Mouse (Mus musculus): ENCODE data around the gene Myo10. TPM values are rescaled to one million over a fixed set of nuclear protein-coding genes. Genes with fewer than 3 reads are reported as not detected.
A peak's percentile ranks its signal among the peaks of the same experiment; 100 is the strongest.

The Myo10 gene
- polyA plus RNA-seq, 1 experiment from 2014 or later: 66.3 TPM

- Histone ChIP-seq H3K27ac (peak overlapping the region; percentile 91), H3K27me3 (ENCODE audit: poor library complexity, severe bottlenecking) (peaks cover 19% of the 10 kb centered on the region; the same call in 1 of the 2 replicates), H3K36me3 (replicated peaks) (peaks cover 11% of the 10 kb centered on the region), H3K4me3 (peak overlapping the region; percentile 51), H3K4me1 (peaks cover 82% of the 10 kb centered on the region), H3K9me3 (peaks cover 6% of the 10 kb centered on the region; the same call in 1 of the 2 replicates)
- peak; percentile 58 for DNase-seq (ENCODE audit: extremely low spot score, low spot score)
- WGBS: 12% methylated on average over 9 of the region's 9 CpGs
Measured at GRCm38 (mm10) chr15:25753003-25753402, 130.7 kb downstream of the Myo10 start.

GRCm38 (mm10) chr15:25753878-25754277 lies 131.6 kb downstream of the Myo10 start:
- Histone ChIP-seq H3K4me3 (peak overlapping the region; percentile 51), H3K4me1 (peaks cover 91% of the 10 kb centered on the region), H3K36me3 (replicated peaks) (peaks cover 8% of the 10 kb centered on the region), H3K27ac (peak overlapping the region; percentile 91), H3K27me3 (ENCODE audit: poor library complexity, severe bottlenecking) (peaks cover 19% of the 10 kb centered on the region; the same call in 1 of the 2 replicates), H3K9me3 (peaks cover 6% of the 10 kb centered on the region; the same call in 1 of the 2 replicates)
- DNase-seq (ENCODE audit: extremely low spot score, low spot score): no peak

- Histone ChIP-seq H3K9me3 (peaks cover 6% of the 10 kb centered on the region; the same call in 1 of the 2 replicates), H3K36me3 (replicated peaks) (peaks cover 8% of the 10 kb centered on the region), H3K4me1 (peaks cover 93% of the 10 kb centered on the region), H3K27me3 (ENCODE audit: poor library complexity, severe bottlenecking) (peaks cover 15% of the 10 kb centered on the region; the same call in 1 of the 2 replicates), H3K4me3 (peak overlapping the region; percentile 51), H3K27ac (peak overlapping the region; percentile 91)
- peak; percentile 66 for DNase-seq (ENCODE audit: extremely low spot score, low spot score)
- 11% methylated on average over 13 of the region's 13 CpGs for WGBS
Measured at GRCm38 (mm10) chr15:25754342-25754951, 132.1 kb downstream of the Myo10 start.

- Histone ChIP-seq H3K27ac (peak overlapping the region; percentile 91), H3K27me3 (ENCODE audit: poor library complexity, severe bottlenecking) (peaks cover 4% of the 10 kb centered on the region; the same call in 1 of the 2 replicates), H3K9me3 (peaks cover 6% of the 10 kb centered on the region; the same call in 1 of the 2 replicates), H3K36me3 (replicated peaks) (peaks cover 12% of the 10 kb centered on the region), H3K4me3 (peak overlapping the region; percentile 51), H3K4me1 (peaks cover 94% of the 10 kb centered on the region)
- no peak for DNase-seq (ENCODE audit: extremely low spot score, low spot score)
- WGBS: 45% methylated on average over 6 of the region's 6 CpGs
Measured at GRCm38 (mm10) chr15:25755536-25755935, 133.2 kb downstream of the Myo10 start.

- WGBS: 44% methylated on average over 3 of the region's 3 CpGs
- no peaks in the 10 kb centered on the region for H3K27me3 ChIP-seq (ENCODE audit: poor library complexity, severe bottlenecking)
- no peak for DNase-seq (ENCODE audit: extremely low spot score, low spot score)
- H3K9me3 ChIP-seq: peaks cover 6% of the 10 kb centered on the region; the same call in 1 of the 2 replicates
- H3K36me3 ChIP-seq (replicated peaks): peaks cover 12% of the 10 kb centered on the region
- H3K4me1 ChIP-seq: peaks cover 94% of the 10 kb centered on the region
- H3K4me3 ChIP-seq: peak overlapping the region; percentile 51
- H3K27ac ChIP-seq: peak overlapping the region; percentile 91
Measured at GRCm38 (mm10) chr15:25756072-25756471, 133.7 kb downstream of the Myo10 start.

GRCm38 (mm10) chr15:25758037-25758436 lies 135.7 kb downstream of the Myo10 start:
- Histone ChIP-seq H3K27ac (peak overlapping the region; percentile 89), H3K9me3 (peaks cover 6% of the 10 kb centered on the region; the same call in 1 of the 2 replicates), H3K27me3 (ENCODE audit: poor library complexity, severe bottlenecking) (no peaks in the 10 kb centered on the region), H3K4me1 (peaks cover 96% of the 10 kb centered on the region), H3K4me3 (peak overlapping the region; percentile 43), H3K36me3 (replicated peaks) (peaks cover 12% of the 10 kb centered on the region)
- 38% methylated on average over 10 of the region's 10 CpGs for WGBS
- no peak for DNase-seq (ENCODE audit: extremely low spot score, low spot score)

- 42% methylated on average over 15 of the region's 15 CpGs for WGBS
- DNase-seq (ENCODE audit: extremely low spot score, low spot score): no peak
- H3K4me3 ChIP-seq: peak overlapping the region; percentile 43
- peaks cover 96% of the 10 kb centered on the region for H3K4me1 ChIP-seq
- peak overlapping the region; percentile 89 for H3K27ac ChIP-seq
- H3K9me3 ChIP-seq: peaks cover 6% of the 10 kb centered on the region; the same call in 1 of the 2 replicates
- H3K27me3 ChIP-seq (ENCODE audit: poor library complexity, severe bottlenecking): no peaks in the 10 kb centered on the region
- H3K36me3 ChIP-seq (replicated peaks): peaks cover 12% of the 10 kb centered on the region
Measured at GRCm38 (mm10) chr15:25758500-25759086, 136.3 kb downstream of the Myo10 start.

- peaks cover 6% of the 10 kb centered on the region; the same call in 1 of the 2 replicates for H3K9me3 ChIP-seq
- no peak for DNase-seq (ENCODE audit: extremely low spot score, low spot score)
- H3K27me3 ChIP-seq (ENCODE audit: poor library complexity, severe bottlenecking): no peaks in the 10 kb centered on the region
- H3K4me1 ChIP-seq: peaks cover 96% of the 10 kb centered on the region
- 76% methylated on average over 5 of the region's 5 CpGs for WGBS
- H3K27ac ChIP-seq: peak overlapping the region; percentile 89
- H3K36me3 ChIP-seq (replicated peaks): peaks cover 17% of the 10 kb centered on the region
- peak overlapping the region; percentile 43 for H3K4me3 ChIP-seq
Measured at GRCm38 (mm10) chr15:25760304-25760703, 138.0 kb downstream of the Myo10 start.

GRCm38 (mm10) chr15:25761049-25761448 lies 138.7 kb downstream of the Myo10 start:
- H3K4me1 ChIP-seq: peaks cover 96% of the 10 kb centered on the region
- H3K27ac ChIP-seq: peak overlapping the region; percentile 89
- H3K4me3 ChIP-seq: peak overlapping the region; percentile 38

GRCm38 (mm10) chr15:25761800-25762211 lies 139.5 kb downstream of the Myo10 start:
- Histone ChIP-seq H3K36me3 (replicated peaks) (peaks cover 10% of the 10 kb centered on the region), H3K4me1 (peaks cover 98% of the 10 kb centered on the region), H3K4me3 (peak overlapping the region; percentile 38), H3K27me3 (ENCODE audit: poor library complexity, severe bottlenecking) (no peaks in the 10 kb centered on the region), H3K27ac (peak overlapping the region; percentile 89), H3K9me3 (no peaks in the 10 kb centered on the region)
- peak; percentile 72 for DNase-seq (ENCODE audit: extremely low spot score, low spot score)
- 4% methylated on average over 8 of the region's 8 CpGs for WGBS

More at GRCm38 (mm10) chr15:25761049-25761448, 138.7 kb downstream of the Myo10 start:
- peaks cover 16% of the 10 kb centered on the region for H3K36me3 ChIP-seq (replicated peaks)
- 57% methylated on average over 2 of the region's 2 CpGs for WGBS
- peaks cover 5% of the 10 kb centered on the region; the same call in 1 of the 2 replicates for H3K9me3 ChIP-seq
- H3K27me3 ChIP-seq (ENCODE audit: poor library complexity, severe bottlenecking): no peaks in the 10 kb centered on the region
- no peak for DNase-seq (ENCODE audit: extremely low spot score, low spot score)

- peaks cover 100% of the 10 kb centered on the region for H3K4me1 ChIP-seq
- peak; percentile 73 for DNase-seq (ENCODE audit: extremely low spot score, low spot score)
- H3K27ac ChIP-seq: peak overlapping the region; percentile 89
- H3K27me3 ChIP-seq (ENCODE audit: poor library complexity, severe bottlenecking): no peaks in the 10 kb centered on the region
- no peaks in the 10 kb centered on the region for H3K9me3 ChIP-seq
- WGBS: 5% methylated on average over 8 of the region's 8 CpGs
- peak overlapping the region; percentile 38 for H3K4me3 ChIP-seq
- peaks cover 10% of the 10 kb centered on the region for H3K36me3 ChIP-seq (replicated peaks)
Measured at GRCm38 (mm10) chr15:25762306-25762705, 140.0 kb downstream of the Myo10 start.

GRCm38 (mm10) chr15:25763106-25763505 lies 140.8 kb downstream of the Myo10 start:
- peak overlapping the region; percentile 38 for H3K4me3 ChIP-seq
- H3K36me3 ChIP-seq (replicated peaks): peaks cover 12% of the 10 kb centered on the region
- no peak for DNase-seq (ENCODE audit: extremely low spot score, low spot score)
- peaks cover 100% of the 10 kb centered on the region for H3K4me1 ChIP-seq
- no peaks in the 10 kb centered on the region for H3K27me3 ChIP-seq (ENCODE audit: poor library complexity, severe bottlenecking)
- WGBS: 29% methylated on average over 7 of the region's 7 CpGs
- H3K27ac ChIP-seq: peak overlapping the region; percentile 89
- H3K9me3 ChIP-seq: no peaks in the 10 kb centered on the region
